Mouse (Mus musculus) layer of hippocampus, postnatal 10 days (tissue): Measurements from ENCODE around the gene Tubb2b. TPM values are rescaled to one million over a fixed set of nuclear protein-coding genes. Genes with fewer than 3 reads are reported as not detected.
A peak's percentile ranks its signal among the peaks of the same experiment; 100 is the strongest.

Source experiments
- DNase-seq, 2 experiments: peaks; one replicate each; pipeline ENCODE4 v3.0.0; 2021; ENCODE audit warnings: low spot score in 2 of 2
- total RNA-seq, 2 experiments: library from RNA; stranded (reverse); gene quantifications; 2 replicates each; pipeline ENCODE4 v1.2.3; 2021

The Tubb2b gene
- total RNA-seq, 2 experiments from 2014 or later = 1,434 to 1,803 TPM

GRCm38 (mm10) chr13:34143389-34143788 is 13.1 kb upstream of the Tubb2b start:
- DNase-seq = peak in 1 of 2 experiments; percentile 7

GRCm38 (mm10) chr13:34136605-34137004 is 6.3 kb upstream of the Tubb2b start:
- DNase-seq = peak; percentile 69 to 71

- no peak for DNase-seq
Measured at GRCm38 (mm10) chr13:34134276-34134675, 4.0 kb upstream of the Tubb2b start.

- DNase-seq = peak in 1 of 2 experiments; percentile 52
Measured at GRCm38 (mm10) chr13:34133326-34134071, 3.2 kb upstream of the Tubb2b start.

- DNase-seq = no peak
Measured at GRCm38 (mm10) chr13:34132875-34133274, 2.6 kb upstream of the Tubb2b start.

DNA sequence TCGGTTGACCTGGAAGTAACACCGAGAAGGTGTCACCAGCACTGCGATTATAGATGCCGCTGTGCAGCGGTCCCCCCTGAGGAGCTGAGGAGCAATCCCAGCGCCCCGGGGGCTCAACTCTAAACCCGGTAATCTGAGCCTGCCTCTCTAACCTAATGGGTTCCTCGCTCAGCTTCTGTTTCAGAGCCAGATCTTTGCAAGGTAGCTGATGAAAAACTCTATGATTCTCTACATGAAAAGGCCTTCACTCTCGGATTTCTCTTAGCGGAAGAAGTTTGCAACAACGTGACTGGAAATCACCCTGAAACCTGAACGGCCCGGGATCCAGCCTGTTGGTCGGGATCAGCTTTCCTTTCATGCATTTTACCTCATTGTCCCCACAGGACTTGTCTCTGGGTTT is 2.0 kb upstream of the Tubb2b start:
- DNase-seq = no peak

GRCm38 (mm10) chr13:34131708-34132060 is 1.4 kb upstream of the Tubb2b start:
- DNase-seq = peak; percentile 71 to 80

- peak; percentile 62 to 71 for DNase-seq
Measured at GRCm38 (mm10) chr13:34131011-34131707, 893 bp upstream of the Tubb2b start.

DNA sequence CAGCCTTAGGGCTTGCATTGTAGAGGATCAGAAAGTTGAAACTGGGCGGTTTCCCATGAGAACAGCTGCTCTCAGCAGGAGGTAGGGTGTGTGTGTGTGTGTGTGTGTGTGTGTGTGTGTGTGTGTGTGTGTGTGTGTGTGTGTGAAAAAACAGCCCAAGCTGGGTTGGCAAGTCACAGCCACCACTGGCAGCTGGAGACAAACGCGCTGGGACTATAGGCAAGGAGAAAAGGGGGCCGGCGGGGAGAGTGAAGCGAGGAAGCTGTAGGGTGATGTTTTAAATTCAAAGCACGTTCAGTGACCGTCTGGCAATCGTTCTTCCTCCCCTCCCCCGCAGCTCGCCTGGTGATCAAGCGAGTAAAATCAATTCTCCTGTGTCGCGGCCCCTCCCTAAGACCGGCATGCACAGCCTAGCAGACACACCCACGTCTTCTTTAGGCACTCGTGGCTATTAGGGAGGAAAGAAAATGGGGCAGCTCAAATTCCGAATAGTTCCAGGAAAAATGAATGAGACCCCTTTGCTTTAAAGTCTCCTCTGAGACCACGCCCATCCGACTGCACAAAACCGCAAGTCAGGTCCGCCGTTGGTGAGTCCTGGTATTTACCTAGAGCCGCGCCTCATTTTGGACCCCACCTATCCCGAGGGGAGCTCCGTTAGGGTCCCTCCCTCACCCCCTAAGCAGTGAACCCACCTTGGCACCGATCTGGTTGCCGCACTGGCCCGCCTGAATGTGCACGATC is 611 bp downstream of the Tubb2b start:
- peak; percentile 71 to 77 for DNase-seq

DNA sequence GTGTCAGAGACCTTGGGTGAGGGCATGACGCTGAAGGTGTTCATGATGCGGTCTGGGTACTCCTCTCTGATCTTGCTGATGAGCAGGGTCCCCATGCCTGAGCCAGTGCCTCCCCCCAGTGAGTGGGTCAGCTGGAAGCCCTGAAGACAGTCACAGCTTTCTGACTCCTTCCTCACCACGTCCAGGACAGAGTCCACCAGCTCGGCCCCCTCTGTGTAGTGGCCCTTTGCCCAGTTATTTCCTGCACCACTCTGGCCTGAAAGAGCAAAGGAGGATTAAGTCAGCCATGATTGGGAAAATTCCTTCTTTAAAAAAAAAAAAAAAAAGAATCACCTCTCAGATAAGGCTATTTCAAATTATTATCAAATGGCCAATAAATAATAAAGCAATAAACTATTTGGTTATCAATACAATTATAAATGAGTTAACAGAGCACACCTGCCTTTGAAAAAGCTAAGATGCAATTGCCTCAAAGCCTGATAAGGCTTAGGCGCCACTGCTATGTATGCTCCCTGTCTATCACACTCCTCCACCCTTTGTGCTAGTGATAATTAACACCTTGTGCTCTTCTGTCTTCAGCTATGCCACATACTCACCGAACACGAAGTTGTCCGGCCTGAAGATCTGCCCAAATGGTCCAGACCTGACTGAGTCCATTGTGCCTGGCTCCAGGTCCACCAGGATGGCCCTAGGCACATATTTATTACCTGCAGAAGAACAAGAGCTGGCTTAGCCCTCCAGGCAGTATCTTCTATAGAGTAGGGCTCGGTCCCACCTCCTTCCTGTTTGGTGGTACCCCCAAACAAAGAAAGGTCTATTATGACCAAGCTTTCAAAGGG is 1.8 kb downstream of the Tubb2b start:
- DNase-seq = peak in 1 of 2 experiments; percentile 37

- peak in 1 of 2 experiments; percentile 30 for DNase-seq
Measured at GRCm38 (mm10) chr13:34125711-34126110, 4.6 kb downstream of the Tubb2b start.

- no peak for DNase-seq
Measured at GRCm38 (mm10) chr13:34120536-34120935, 9.7 kb downstream of the Tubb2b start.

GRCm38 (mm10) chr13:34119406-34119805 is 10.9 kb downstream of the Tubb2b start:
- DNase-seq = no peak

GRCm38 (mm10) chr13:34118816-34119215 is 11.4 kb downstream of the Tubb2b start:
- no peak for DNase-seq

DNA sequence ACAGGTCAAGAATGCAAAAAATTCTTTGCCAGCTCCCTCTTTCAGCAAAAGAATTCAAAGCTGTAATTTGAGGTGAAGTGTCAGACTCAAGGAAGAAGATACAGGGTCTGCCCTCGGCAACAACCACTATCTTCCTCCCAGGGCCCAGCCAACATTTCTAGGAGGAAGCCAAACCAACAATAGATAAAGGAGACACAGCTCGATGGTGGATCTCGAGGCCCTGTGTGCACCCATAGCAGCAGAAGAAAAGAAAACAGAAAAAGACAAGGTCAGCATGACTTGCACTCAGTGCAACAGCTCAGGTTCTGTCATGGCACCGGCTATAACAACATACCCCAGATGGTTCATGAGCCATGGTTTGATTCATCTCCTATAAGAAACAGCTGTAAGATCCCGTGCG is 13.8 kb downstream of the Tubb2b start:
- DNase-seq = no peak

DNA sequence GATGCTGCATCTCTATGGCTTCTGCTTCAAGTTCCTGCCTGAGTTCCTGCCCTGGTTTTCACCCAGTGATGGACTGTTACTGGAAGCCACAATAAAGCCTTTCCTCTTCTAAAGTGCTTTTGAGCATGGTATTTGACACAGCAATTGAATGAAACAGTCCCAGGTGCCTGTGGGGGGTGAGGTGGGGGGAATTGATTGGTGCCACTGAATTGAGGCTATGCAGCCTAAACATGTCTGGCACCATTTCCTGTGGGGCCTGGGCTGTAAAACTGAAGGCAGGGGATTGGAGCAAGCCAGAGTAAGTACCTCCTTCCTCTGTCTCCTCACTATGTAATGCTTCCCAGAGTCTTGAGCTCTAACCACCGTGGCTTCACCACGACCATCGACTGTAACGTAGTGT is 15.6 kb downstream of the Tubb2b start:
- DNase-seq = no peak

- no peak for DNase-seq
Measured at GRCm38 (mm10) chr13:34113086-34113485, 17.2 kb downstream of the Tubb2b start.

GRCm38 (mm10) chr13:34112369-34113081 is 17.7 kb downstream of the Tubb2b start:
- DNase-seq = no peak

DNA sequence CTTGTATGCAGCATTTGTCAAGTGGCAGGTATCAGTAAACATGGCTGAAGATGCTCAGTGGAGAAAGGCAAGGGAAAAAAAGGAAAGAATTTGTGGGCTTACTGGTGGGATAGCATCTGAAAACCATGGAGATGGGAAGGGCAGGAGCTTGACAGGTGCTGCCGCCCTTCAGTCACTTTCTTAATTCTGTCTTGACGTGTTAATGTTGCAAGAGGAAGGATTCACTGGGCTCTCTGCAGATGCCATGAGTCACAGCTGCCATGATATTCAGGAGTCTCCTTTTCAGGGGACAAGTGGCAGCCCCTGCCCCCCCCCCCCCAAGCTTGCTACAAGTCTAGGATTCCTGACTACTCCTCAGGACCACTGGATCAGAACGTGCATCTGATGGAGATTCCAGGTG is 18.4 kb downstream of the Tubb2b start:
- DNase-seq = no peak

- no peak for DNase-seq
Measured at GRCm38 (mm10) chr13:34111019-34111418, 19.2 kb downstream of the Tubb2b start.
